In the genomic region with DNA sequence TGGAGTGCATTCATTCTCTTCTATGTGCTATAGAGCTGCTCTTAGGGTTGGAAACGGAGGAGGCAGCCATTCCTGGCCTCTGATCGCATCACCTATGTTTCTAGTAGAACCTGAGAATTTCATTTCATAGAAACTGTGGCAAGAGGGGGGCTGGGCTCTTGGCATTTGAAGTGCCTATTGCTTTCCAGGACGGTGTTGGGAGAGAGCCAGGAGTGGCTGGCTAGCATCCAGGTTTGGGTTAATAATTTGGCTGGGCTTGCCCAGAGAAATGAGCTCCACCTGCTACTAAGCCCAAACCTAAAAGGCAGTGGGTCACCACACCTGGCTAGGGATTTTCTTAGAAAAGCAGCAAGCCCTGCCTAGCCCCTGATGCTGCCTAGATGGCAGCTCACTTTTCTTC, we compare ENCODE assay signal across 8 mouse cellular contexts. TPM values are rescaled to one million over a fixed set of nuclear protein-coding genes. Genes with fewer than 3 reads are reported as not detected.
DNase-seq lines count a peak whose midpoint lies in the region; TF ChIP-seq lines count a peak whose summit lies in the region.

No protein-coding gene starts in this region.

- no peak for TF ChIP-seq POLR2A in heart, adult 2 months (IDR thresholded peaks at IDR 0.05; ENCODE audit: insufficient read depth, low read depth, low read length)

- no peak overlapping the region for H3K9ac ChIP-seq in heart, adult 2 months (ENCODE audit: low read depth, low read length)

- H3K4me3 ChIP-seq in heart, adult 2 months = no peak overlapping the region
- H3K4me3 ChIP-seq in left cerebral cortex, adult 2 months = no peak overlapping the region

- no peak for TF ChIP-seq EP300 in heart, adult 2 months (IDR thresholded peaks at IDR 0.05; ENCODE audit: insufficient read depth, low read depth, low read length)

- intact Hi-C loops in heart, adult 2 months (cut with DNase I) = no loop called here
- intact Hi-C loops in heart, postnatal 25 days (cut with DNase I) = no loop called here
- intact Hi-C loops in left cerebral cortex, adult 2 months (cut with DNase I) = no loop called here

- TF ChIP-seq CTCF in heart, adult 2 months (IDR thresholded peaks at IDR 0.05) = no peak
- TF ChIP-seq CTCF in left cerebral cortex, adult 2 months (IDR thresholded peaks at IDR 0.05) = no peak

- no peaks in the 10 kb centered on the region for H3K27me3 ChIP-seq in heart, adult 2 months (ENCODE audit: control insufficient read depth, insufficient read depth, low read length)

- H3K4me1 ChIP-seq in heart, adult 2 months (ENCODE audit: control insufficient read depth, insufficient read depth, low read length) = peaks cover 5% of the 10 kb centered on the region

- H3K27ac ChIP-seq in heart, adult 2 months = no peak overlapping the region
- no peak overlapping the region for H3K27ac ChIP-seq in left cerebral cortex, adult 2 months

- H3K79me2 ChIP-seq in heart, adult 2 months (replicated peaks; ENCODE audit: control insufficient read depth, insufficient read depth, low read length) = peaks cover 1% of the 10 kb centered on the region; the same call in 1 of the 2 replicates

- 39% methylated on average over 3 of the region's 3 CpGs for WGBS in heart, adult 2 months

- peak; percentile 58 to 78 for DNase-seq in heart, adult 2 months
- no peak for DNase-seq in heart, postnatal 25 days (ENCODE audit: low spot score)
- peak; percentile 59 for DNase-seq in MN1 (ENCODE audit: low spot score)
- peak; percentile 97 to 98 for DNase-seq in cerebellum, postnatal 10 days
- peak; percentile 94 to 96 for DNase-seq in kidney, postnatal 25 days
- DNase-seq in lung, postnatal 36 days = peak; percentile 85
- DNase-seq in left cerebral cortex, adult 2 months (ENCODE audit: extremely low spot score in 1 of 2, low spot score in 2 of 2) = no peak
- no peak for DNase-seq in B cell, adult 2 months

- no peaks in the 10 kb centered on the region for H3K36me3 ChIP-seq in heart, adult 2 months (ENCODE audit: control insufficient read depth, insufficient read depth, low read length)

RNA-seq across cellular contexts. Expression of gene Hic2, which starts 18.2 kb away (rescaled TPM):
- 1 to 10 TPM; 1.5 to 2.0 TPM for total RNA-seq in heart, adult 2 months (2021)
- polyA plus RNA-seq in heart, adult 2 months (2012; rRNA removed) = 1.2 and 2.2 TPM in 2 replicates
- total RNA-seq in heart, postnatal 25 days (2021) = 1 to 10 TPM; 2.0 to 2.2 TPM
- total RNA-seq in left cerebral cortex, adult 2 months (2021) = 1 to 10 TPM; 5.3 to 6.0 TPM

RNA-seq across cellular contexts. Expression of gene Tmem191c, which starts 24.3 kb away (rescaled TPM):
- 1 to 10 TPM; 1.1 to 1.5 TPM for total RNA-seq in heart, adult 2 months (2021)
- 2.7 and 6.7 TPM in 2 replicates for polyA plus RNA-seq in heart, adult 2 months (2012; rRNA removed)
- total RNA-seq in heart, postnatal 25 days (2021) = 1 to 10 TPM; 2.0 to 2.7 TPM
- total RNA-seq in left cerebral cortex, adult 2 months (2021) = 100 to 1,000 TPM; 105 to 116 TPM

RNA-seq across cellular contexts. Expression of gene Rimbp3, which starts 43.1 kb away (rescaled TPM):
- under 1 TPM; 0.13 to 0.16 TPM for total RNA-seq in heart, adult 2 months (2021)
- 0.09 and 0.14 TPM in 2 replicates for polyA plus RNA-seq in heart, adult 2 months (2012; rRNA removed)
- total RNA-seq in heart, postnatal 25 days (2021) = under 1 TPM; 0.08 to 0.14 TPM
- 1 to 10 TPM; 1.8 to 2.0 TPM for total RNA-seq in left cerebral cortex, adult 2 months (2021)

RNA-seq across cellular contexts. Expression of gene Ube2l3, which starts 49.1 kb away (rescaled TPM):
- total RNA-seq in heart, adult 2 months (2021) = 100 to 1,000 TPM; 102 to 112 TPM
- polyA plus RNA-seq in heart, adult 2 months (2012; rRNA removed) = 55.0 and 74.7 TPM in 2 replicates
- 100 to 1,000 TPM; 102 to 113 TPM for total RNA-seq in heart, postnatal 25 days (2021)
- total RNA-seq in left cerebral cortex, adult 2 months (2021) = 100 to 1,000 TPM; 140 to 146 TPM

Comparison
In these comparisons a context has a peak if more than half of its experiments do, and no peak if none do; other contexts are left out.
1. DNase-seq: peak in heart, adult 2 months (2 of 2), MN1 (single experiment), cerebellum, postnatal 10 days (2 of 2), kidney, postnatal 25 days (2 of 2) and lung, postnatal 36 days (single experiment); none in heart, postnatal 25 days (single experiment), left cerebral cortex, adult 2 months (0 of 2) and B cell, adult 2 months (0 of 2).
2. RNA of gene Tmem191c, which starts 24.3 kb away (total RNA-seq): 105 to 116 TPM in left cerebral cortex, adult 2 months; 2.0 to 2.7 TPM in heart, postnatal 25 days and 1.1 to 1.5 TPM in heart, adult 2 months; every median in the first group is over 10 times any median in the second.